Mouse (Mus musculus) 416B (cell line): ENCODE data around the gene Cct2.
"Not testable (repeated sequence)": the region's sequence is repeated elsewhere in the genome, so short reads cannot be mapped to it uniquely, and the experiment has no call there.

Source experiments
- DNase-seq: peaks from one replicate; pipeline ENCODE4 v3.0.0; 2011; ENCODE audit warnings: low read depth

Gene Cct2

GRCm38 (mm10) chr10:117049961-117050597, 13.5 kb downstream of the Cct2 start:
- peak; percentile 33 for DNase-seq

GRCm38 (mm10) chr10:117049253-117049652, 14.4 kb downstream of the Cct2 start:
- DNase-seq = no peak

GRCm38 (mm10) chr10:117045175-117046056, 18.2 kb downstream of the Cct2 start, which contains the start of gene Lrrc10:
Gene Lrrc10, plus strand, starts transcription at chr10:117045341.
- DNase-seq = no peak

GRCm38 (mm10) chr10:117043497-117044166, 20.0 kb downstream of the Cct2 start:
- DNase-seq = not testable (repeated sequence)

- DNase-seq = peak; percentile 38
Observed at GRCm38 (mm10) chr10:117042295-117042694, 21.3 kb downstream of the Cct2 start.

- DNase-seq = peak; percentile 80
Observed at GRCm38 (mm10) chr10:117040355-117040754, 23.3 kb downstream of the Cct2 start.

GRCm38 (mm10) chr10:117033785-117034184, 29.8 kb downstream of the Cct2 start:
- DNase-seq = peak; percentile 85

GRCm38 (mm10) chr10:117031160-117031559, 32.5 kb downstream of the Cct2 start:
- no peak for DNase-seq

- DNase-seq = peak; percentile 28
Observed at GRCm38 (mm10) chr10:117026176-117026575, 37.4 kb downstream of the Cct2 start.

- DNase-seq = peak; percentile 80
Observed at GRCm38 (mm10) chr10:117025776-117026175, 37.8 kb downstream of the Cct2 start.

GRCm38 (mm10) chr10:117023693-117024092, 39.9 kb downstream of the Cct2 start:
- no peak for DNase-seq

- DNase-seq = no peak
Observed at GRCm38 (mm10) chr10:117021020-117021754, 42.4 kb downstream of the Cct2 start.

- DNase-seq = no peak
Observed at GRCm38 (mm10) chr10:117018281-117018840, 45.3 kb downstream of the Cct2 start.

- DNase-seq = no peak
Observed at GRCm38 (mm10) chr10:117014565-117014964, 49.0 kb downstream of the Cct2 start.

- no peak for DNase-seq
Observed at GRCm38 (mm10) chr10:117013689-117014390, 49.8 kb downstream of the Cct2 start.

- no peak for DNase-seq
Observed at GRCm38 (mm10) chr10:117011047-117011446, 52.6 kb downstream of the Cct2 start.

- DNase-seq = no peak
Observed at GRCm38 (mm10) chr10:117009691-117010090, 53.9 kb downstream of the Cct2 start.

GRCm38 (mm10) chr10:117005707-117006464, 57.7 kb downstream of the Cct2 start:
- DNase-seq = no peak

GRCm38 (mm10) chr10:117004695-117005094, 58.9 kb downstream of the Cct2 start:
- no peak for DNase-seq
